Mouse (Mus musculus) gastrocnemius, adult 18-20 months (tissue): Measurements from ENCODE around the gene Hoxb3. TPM values are rescaled to one million over a fixed set of nuclear protein-coding genes. Genes with fewer than 3 reads are reported as not detected.

ENCODE experiments used
- DNase-seq: peaks from one replicate; pipeline ENCODE4 v3.0.0; 2021; ENCODE audit warnings: low spot score
- total RNA-seq, 2 experiments: library from RNA; stranded (reverse); gene quantifications; 2 replicates each; pipeline ENCODE4 v1.2.3; 2021

Gene Hoxb3
- total RNA-seq, 2 experiments from 2014 or later, result 0.21 to 0.39 TPM

- DNase-seq, result no peak
Observed at GRCm38 (mm10) chr11:96351831-96352230, 28.7 kb downstream of the Hoxb3 start.

- no peak for DNase-seq
Observed at GRCm38 (mm10) chr11:96352691-96353521, 29.8 kb downstream of the Hoxb3 start.

- no peak for DNase-seq
Observed at GRCm38 (mm10) chr11:96353522-96353841, 30.4 kb downstream of the Hoxb3 start.

- no peak for DNase-seq
Observed at GRCm38 (mm10) chr11:96353939-96354338, 30.8 kb downstream of the Hoxb3 start.

GRCm38 (mm10) chr11:96354376-96354775, 31.2 kb downstream of the Hoxb3 start:
- no peak for DNase-seq

GRCm38 (mm10) chr11:96354801-96355311, 31.7 kb downstream of the Hoxb3 start:
- DNase-seq, result no peak

GRCm38 (mm10) chr11:96363807-96364206, 40.7 kb downstream of the Hoxb3 start:
- DNase-seq, result no peak

GRCm38 (mm10) chr11:96365441-96366091, 42.4 kb downstream of the Hoxb3 start, which contains the start of gene Hoxb1:
Hoxb1 (plus strand) TSS chr11:96365752.
- DNase-seq, result no peak

GRCm38 (mm10) chr11:96366092-96367041, 43.2 kb downstream of the Hoxb3 start:
- DNase-seq, result no peak

- DNase-seq, result no peak
Observed at GRCm38 (mm10) chr11:96367141-96367540, 44.0 kb downstream of the Hoxb3 start.

- no peak for DNase-seq
Observed at GRCm38 (mm10) chr11:96368686-96369085, 45.6 kb downstream of the Hoxb3 start.

- DNase-seq, result no peak
Observed at GRCm38 (mm10) chr11:96369140-96369539, 46.0 kb downstream of the Hoxb3 start.

- DNase-seq, result no peak
Observed at GRCm38 (mm10) chr11:96371726-96372125, 48.6 kb downstream of the Hoxb3 start.

GRCm38 (mm10) chr11:96372519-96372918, 49.4 kb downstream of the Hoxb3 start:
- no peak for DNase-seq

GRCm38 (mm10) chr11:96374810-96375209, 51.7 kb downstream of the Hoxb3 start:
- DNase-seq, result no peak

- no peak for DNase-seq
Observed at GRCm38 (mm10) chr11:96383381-96383780, 60.3 kb downstream of the Hoxb3 start.

- no peak for DNase-seq
Observed at GRCm38 (mm10) chr11:96387635-96388034, 64.5 kb downstream of the Hoxb3 start.

- no peak for DNase-seq
Observed at GRCm38 (mm10) chr11:96396772-96397626, 73.9 kb downstream of the Hoxb3 start.
